Mouse (Mus musculus): ENCODE measurements around the gene Tnfrsf21. TPM values are rescaled to one million over a fixed set of nuclear protein-coding genes. Genes with fewer than 3 reads are reported as not detected.

Gene Tnfrsf21
- polyA plus RNA-seq, 1 experiment from 2014 or later, result 23.4 TPM

- ATAC-seq (ENCODE audit: insufficient number of reproducible peaks, low FRiP score, low TSS enrichment, low read depth), result no peak
- 59% methylated on average over 7 of the region's 7 CpGs for WGBS
- no peaks in the 10 kb centered on the region for H3K9me3 ChIP-seq
- H3K36me3 ChIP-seq, result no peaks in the 10 kb centered on the region
- H3K27ac ChIP-seq, result no peak overlapping the region
- H3K4me3 ChIP-seq, result no peak overlapping the region
- H3K9ac ChIP-seq, result no peak overlapping the region
- H3K4me1 ChIP-seq, result no peaks in the 10 kb centered on the region
- H3K27me3 ChIP-seq, result no peaks in the 10 kb centered on the region
- no peak overlapping the region for H3K4me2 ChIP-seq
Measured at GRCm38 (mm10) chr17:42999446-42999977, 16.8 kb upstream of the Tnfrsf21 start.

- H3K4me3 ChIP-seq, result no peak overlapping the region
- no peak overlapping the region for H3K27ac ChIP-seq
- no peaks in the 10 kb centered on the region for H3K9me3 ChIP-seq
- H3K4me2 ChIP-seq, result no peak overlapping the region
- H3K4me1 ChIP-seq, result no peaks in the 10 kb centered on the region
- ATAC-seq (ENCODE audit: insufficient number of reproducible peaks, low FRiP score, low TSS enrichment, low read depth), result no peak
- no peak overlapping the region for H3K9ac ChIP-seq
- WGBS, result 86% methylated on average over 7 of the region's 7 CpGs
- H3K36me3 ChIP-seq, result no peaks in the 10 kb centered on the region
- no peaks in the 10 kb centered on the region for H3K27me3 ChIP-seq
Measured at GRCm38 (mm10) chr17:43000598-43000997, 15.8 kb upstream of the Tnfrsf21 start.

- Histone ChIP-seq H3K4me3 (no peak overlapping the region), H3K9ac (no peak overlapping the region), H3K4me1 (peaks cover 6% of the 10 kb centered on the region; the same call in 1 of the 2 replicates), H3K27ac (no peak overlapping the region), H3K36me3 (no peaks in the 10 kb centered on the region), H3K4me2 (no peak overlapping the region), H3K27me3 (no peaks in the 10 kb centered on the region), H3K9me3 (no peaks in the 10 kb centered on the region)
- WGBS, result 20% methylated on average over 6 of the region's 6 CpGs
- ATAC-seq (ENCODE audit: insufficient number of reproducible peaks, low FRiP score, low TSS enrichment, low read depth), result no peak
Measured at GRCm38 (mm10) chr17:43012718-43013117, 3.6 kb upstream of the Tnfrsf21 start.

GRCm38 (mm10) chr17:43017341-43018052 is 1.1 kb downstream of the Tnfrsf21 start:
- H3K9ac ChIP-seq, result peak overlapping the region; percentile 71
- H3K9me3 ChIP-seq, result no peaks in the 10 kb centered on the region
- H3K36me3 ChIP-seq, result no peaks in the 10 kb centered on the region
- H3K27ac ChIP-seq, result no peak overlapping the region
- peak overlapping the region; percentile 76 for H3K4me3 ChIP-seq
- H3K27me3 ChIP-seq, result no peaks in the 10 kb centered on the region
- peaks cover 10% of the 10 kb centered on the region; the same call in 1 of the 2 replicates for H3K4me1 ChIP-seq
- peak overlapping the region; percentile 98 for H3K4me2 ChIP-seq
- WGBS, result under 1% methylated on average over 39 of the region's 40 CpGs
- ATAC-seq (ENCODE audit: insufficient number of reproducible peaks, low FRiP score, low TSS enrichment, low read depth), result no peak

- ATAC-seq (ENCODE audit: insufficient number of reproducible peaks, low FRiP score, low TSS enrichment, low read depth), result no peak
- H3K4me2 ChIP-seq, result peak overlapping the region; percentile 98
- H3K27ac ChIP-seq, result no peak overlapping the region
- H3K9ac ChIP-seq, result no peak overlapping the region
- H3K9me3 ChIP-seq, result no peaks in the 10 kb centered on the region
- peak overlapping the region; percentile 76 for H3K4me3 ChIP-seq
- peaks cover 10% of the 10 kb centered on the region; the same call in 1 of the 2 replicates for H3K4me1 ChIP-seq
- no peaks in the 10 kb centered on the region for H3K36me3 ChIP-seq
- H3K27me3 ChIP-seq, result no peaks in the 10 kb centered on the region
Measured at GRCm38 (mm10) chr17:43018071-43018470, 1.7 kb downstream of the Tnfrsf21 start.

- ATAC-seq (ENCODE audit: insufficient number of reproducible peaks, low FRiP score, low TSS enrichment, low read depth), result no peak
- peaks cover 10% of the 10 kb centered on the region; the same call in 1 of the 2 replicates for H3K4me1 ChIP-seq
- H3K27me3 ChIP-seq, result no peaks in the 10 kb centered on the region
- no peak overlapping the region for H3K27ac ChIP-seq
- no peak overlapping the region for H3K9ac ChIP-seq
- no peak overlapping the region for H3K4me2 ChIP-seq
- H3K4me3 ChIP-seq, result no peak overlapping the region
- 89% methylated on average over 9 of the region's 9 CpGs for WGBS
- H3K36me3 ChIP-seq, result no peaks in the 10 kb centered on the region
- H3K9me3 ChIP-seq, result no peaks in the 10 kb centered on the region
Measured at GRCm38 (mm10) chr17:43019660-43020059, 3.3 kb downstream of the Tnfrsf21 start.

GRCm38 (mm10) chr17:43021017-43021416 is 4.7 kb downstream of the Tnfrsf21 start:
- WGBS, result 92% methylated on average over 5 of the region's 5 CpGs
- H3K9ac ChIP-seq, result no peak overlapping the region

GRCm38 (mm10) chr17:43022056-43022455 is 5.7 kb downstream of the Tnfrsf21 start:
- H3K9ac ChIP-seq, result no peak overlapping the region
- no peaks in the 10 kb centered on the region for H3K9me3 ChIP-seq
- 88% methylated on average over 9 of the region's 9 CpGs for WGBS
- ATAC-seq (ENCODE audit: insufficient number of reproducible peaks, low FRiP score, low TSS enrichment, low read depth), result no peak
- no peak overlapping the region for H3K27ac ChIP-seq
- H3K4me1 ChIP-seq, result peaks cover 10% of the 10 kb centered on the region; the same call in 1 of the 2 replicates
- no peak overlapping the region for H3K4me3 ChIP-seq
- no peak overlapping the region for H3K4me2 ChIP-seq
- no peaks in the 10 kb centered on the region for H3K27me3 ChIP-seq
- H3K36me3 ChIP-seq, result no peaks in the 10 kb centered on the region

More at GRCm38 (mm10) chr17:43021017-43021416, 4.7 kb downstream of the Tnfrsf21 start:
- no peaks in the 10 kb centered on the region for H3K9me3 ChIP-seq
- no peaks in the 10 kb centered on the region for H3K36me3 ChIP-seq
- no peak overlapping the region for H3K27ac ChIP-seq
- H3K4me2 ChIP-seq, result no peak overlapping the region
- ATAC-seq (ENCODE audit: insufficient number of reproducible peaks, low FRiP score, low TSS enrichment, low read depth), result no peak
- peaks cover 10% of the 10 kb centered on the region; the same call in 1 of the 2 replicates for H3K4me1 ChIP-seq
- no peak overlapping the region for H3K4me3 ChIP-seq
- H3K27me3 ChIP-seq, result no peaks in the 10 kb centered on the region

- H3K27me3 ChIP-seq, result no peaks in the 10 kb centered on the region
- WGBS, result 76% methylated on average over 12 of the region's 12 CpGs
- H3K9me3 ChIP-seq, result no peaks in the 10 kb centered on the region
- H3K4me2 ChIP-seq, result no peak overlapping the region
- H3K36me3 ChIP-seq, result no peaks in the 10 kb centered on the region
- no peak overlapping the region for H3K27ac ChIP-seq
- H3K4me3 ChIP-seq, result no peak overlapping the region
- ATAC-seq (ENCODE audit: insufficient number of reproducible peaks, low FRiP score, low TSS enrichment, low read depth), result no peak
- no peak overlapping the region for H3K9ac ChIP-seq
- no peaks in the 10 kb centered on the region for H3K4me1 ChIP-seq
Measured at GRCm38 (mm10) chr17:43023637-43024217, 7.4 kb downstream of the Tnfrsf21 start.

GRCm38 (mm10) chr17:43024531-43024930 is 8.2 kb downstream of the Tnfrsf21 start:
- H3K27me3 ChIP-seq, result no peaks in the 10 kb centered on the region
- no peak overlapping the region for H3K4me2 ChIP-seq
- no peaks in the 10 kb centered on the region for H3K4me1 ChIP-seq
- H3K9me3 ChIP-seq, result no peaks in the 10 kb centered on the region
- no peak overlapping the region for H3K4me3 ChIP-seq
- no peaks in the 10 kb centered on the region for H3K36me3 ChIP-seq
- H3K9ac ChIP-seq, result no peak overlapping the region
- no peak for ATAC-seq (ENCODE audit: insufficient number of reproducible peaks, low FRiP score, low TSS enrichment, low read depth)
- no peak overlapping the region for H3K27ac ChIP-seq
- WGBS, result 98% methylated on average over 3 of the region's 3 CpGs

- ATAC-seq (ENCODE audit: insufficient number of reproducible peaks, low FRiP score, low TSS enrichment, low read depth), result no peak
- no peaks in the 10 kb centered on the region for H3K27me3 ChIP-seq
- H3K36me3 ChIP-seq, result no peaks in the 10 kb centered on the region
- no peaks in the 10 kb centered on the region for H3K4me1 ChIP-seq
- no peak overlapping the region for H3K27ac ChIP-seq
- 88% methylated on average over 6 of the region's 6 CpGs for WGBS
- no peaks in the 10 kb centered on the region for H3K9me3 ChIP-seq
- H3K4me3 ChIP-seq, result no peak overlapping the region
- no peak overlapping the region for H3K9ac ChIP-seq
- no peak overlapping the region for H3K4me2 ChIP-seq
Measured at GRCm38 (mm10) chr17:43025048-43025447, 8.7 kb downstream of the Tnfrsf21 start.

- H3K9ac ChIP-seq, result no peak overlapping the region
- H3K36me3 ChIP-seq, result no peaks in the 10 kb centered on the region
- no peak overlapping the region for H3K27ac ChIP-seq
- H3K4me1 ChIP-seq, result no peaks in the 10 kb centered on the region
- WGBS, result 90% methylated on average over 22 of the region's 22 CpGs
- H3K9me3 ChIP-seq, result no peaks in the 10 kb centered on the region
- no peaks in the 10 kb centered on the region for H3K27me3 ChIP-seq
- no peak for ATAC-seq (ENCODE audit: insufficient number of reproducible peaks, low FRiP score, low TSS enrichment, low read depth)
- H3K4me3 ChIP-seq, result no peak overlapping the region
- no peak overlapping the region for H3K4me2 ChIP-seq
Measured at GRCm38 (mm10) chr17:43025819-43026593, 9.7 kb downstream of the Tnfrsf21 start.
